Mouse (Mus musculus) kidney, adult 2 months (tissue): ENCODE measurements at regions not wholly inside any gene's neighbourhood (a gene's known extent, or its start where the extent isn't known, plus 50 kb on each side); places are given as distances from the start of the nearest gene placed in this dataset.

Experiments used
- CTCF ChIP-seq: fragments of 200-500 bp; conservative IDR thresholded peaks from 2 replicates; pipeline ENCODE4 v1.5.1; 2011; ENCODE audit warnings: low read depth, mild to moderate bottlenecking, control low read depth, low read length, moderate library complexity, mixed read lengths; ENCODE audit not compliant: insufficient read depth, insufficient read length
- POLR2A ChIP-seq: fragments of 200-500 bp; IDR thresholded peaks from one replicate; pipeline ENCODE4 v1.6.1; 2011; ENCODE audit warnings: low read depth, low read length, control low read depth

DNA sequence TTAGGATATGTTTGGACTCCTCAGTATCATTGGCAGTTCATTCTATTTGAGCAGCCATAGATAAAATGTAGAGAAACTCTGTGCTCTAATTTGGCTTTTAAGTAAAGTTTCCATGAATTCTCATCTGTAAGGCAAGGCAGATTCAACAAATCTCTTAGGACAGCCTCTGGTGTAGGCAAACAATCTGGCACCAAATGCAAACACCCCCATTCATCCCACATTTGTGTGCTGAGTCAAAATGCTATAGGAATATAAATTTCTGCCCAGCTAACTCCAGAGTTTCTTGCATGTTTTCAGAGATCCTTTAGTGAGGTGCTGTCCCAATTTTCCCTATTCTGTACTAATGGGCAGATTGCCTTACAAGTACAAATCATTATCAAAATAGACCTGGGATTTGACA, 695.7 kb upstream of the Kif18a start:
- TF ChIP-seq POLR2A (no peak), CTCF (no peak)
